Mouse (Mus musculus) CD4-positive naive resting alpha-beta T cell, adult 57 days (primary cell): ENCODE data around the gene Ubl5. TPM values are rescaled to one million over a fixed set of nuclear protein-coding genes. Genes with fewer than 3 reads are reported as not detected.

Experiments
- total RNA-seq: library from RNA; stranded (reverse); gene quantifications from one replicate; pipeline ENCODE4 v1.2.4, GENCODE M21; 2023

Gene Ubl5
- 344 TPM for total RNA-seq

GRCm38 (mm10) chr9:20642101-20642895 lies at the start of gene Ubl5:
Ubl5 (plus strand) TSS chr9:20642878.

DNA sequence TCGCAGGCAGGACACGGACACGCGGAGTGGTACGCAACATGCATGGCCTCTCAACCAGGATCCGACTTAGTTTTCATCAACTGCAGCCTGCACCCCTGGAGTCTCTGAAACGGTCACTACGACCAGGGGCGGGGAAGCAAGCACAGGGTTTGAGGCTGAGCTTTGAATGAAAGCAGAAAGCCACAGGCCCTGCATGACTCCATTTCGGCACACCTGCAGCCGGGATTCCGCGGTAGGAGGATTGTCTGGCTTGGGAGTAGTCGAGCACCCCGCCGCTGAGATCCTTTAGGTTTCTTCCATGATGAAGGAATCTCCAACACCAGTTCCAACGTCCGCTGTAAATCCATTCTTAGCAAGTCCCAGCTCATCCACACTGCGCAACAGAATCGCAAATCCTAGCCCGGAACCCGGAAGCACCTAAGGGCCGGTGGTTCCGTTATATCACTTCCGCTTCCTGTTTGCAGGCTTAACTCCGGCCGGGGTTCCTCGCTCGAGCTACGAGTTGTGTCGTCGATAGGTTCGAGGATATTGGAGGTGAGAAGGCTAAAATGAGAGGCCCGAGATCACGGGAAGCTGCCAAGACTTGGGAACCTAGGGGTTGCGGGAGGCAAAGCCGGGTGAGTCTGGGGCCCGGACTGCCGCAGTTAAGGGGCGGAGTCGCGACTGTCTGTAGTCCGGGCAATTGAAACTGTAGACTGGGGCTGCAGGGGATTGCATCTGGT lies 1.8 kb downstream of the Ubl5 start, which contains the start of gene Fbxl12:
Gene Fbxl12 (minus strand): TSS at position 408 of the 722 bp plus-strand sequence.

GRCm38 (mm10) chr9:20651602-20652259 lies 9.1 kb downstream of the Ubl5 start, which contains the start of gene Pin1:
Pin1 (plus strand) TSS chr9:20652095.

Other genes with a start within 250 kb of the Ubl5 start
- 39.0 TPM for gene Zfp26, start 182.7 kb upstream of the Ubl5 start, total RNA-seq
- gene Zfp426, start 150.1 kb upstream of the Ubl5 start, total RNA-seq = 22.4 TPM
- 34.5 TPM for gene Zfp266, start 121.5 kb upstream of the Ubl5 start, total RNA-seq
- gene Zfp846, start 61.6 kb upstream of the Ubl5 start, total RNA-seq = 6.4 TPM
- 107 TPM for gene Fbxl12, start 1.9 kb downstream of the Ubl5 start, total RNA-seq
- gene Pin1, start 9.2 kb downstream of the Ubl5 start, total RNA-seq = 20.4 TPM
- not detected for gene Olfm2, start 103.5 kb downstream of the Ubl5 start, total RNA-seq
- gene Col5a3, start 172.2 kb downstream of the Ubl5 start, total RNA-seq = 0.12 TPM
- gene Rdh8, start 175.6 kb downstream of the Ubl5 start, total RNA-seq = not detected
- gene A230050P20Rik, start 225.8 kb downstream of the Ubl5 start, total RNA-seq = 51.6 TPM
- 2.5 TPM for gene Angptl6, start 236.8 kb downstream of the Ubl5 start, total RNA-seq
- 87.1 TPM for gene Ppan, start 245.3 kb downstream of the Ubl5 start, total RNA-seq